Mouse (Mus musculus): ENCODE measurements around the gene Arvcf. TPM values are rescaled to one million over a fixed set of nuclear protein-coding genes. Genes with fewer than 3 reads are reported as not detected.

Arvcf gene
- total and polyA plus RNA-seq, 2 experiments from 2014 or later, result 48.9 to 168 TPM

DNA sequence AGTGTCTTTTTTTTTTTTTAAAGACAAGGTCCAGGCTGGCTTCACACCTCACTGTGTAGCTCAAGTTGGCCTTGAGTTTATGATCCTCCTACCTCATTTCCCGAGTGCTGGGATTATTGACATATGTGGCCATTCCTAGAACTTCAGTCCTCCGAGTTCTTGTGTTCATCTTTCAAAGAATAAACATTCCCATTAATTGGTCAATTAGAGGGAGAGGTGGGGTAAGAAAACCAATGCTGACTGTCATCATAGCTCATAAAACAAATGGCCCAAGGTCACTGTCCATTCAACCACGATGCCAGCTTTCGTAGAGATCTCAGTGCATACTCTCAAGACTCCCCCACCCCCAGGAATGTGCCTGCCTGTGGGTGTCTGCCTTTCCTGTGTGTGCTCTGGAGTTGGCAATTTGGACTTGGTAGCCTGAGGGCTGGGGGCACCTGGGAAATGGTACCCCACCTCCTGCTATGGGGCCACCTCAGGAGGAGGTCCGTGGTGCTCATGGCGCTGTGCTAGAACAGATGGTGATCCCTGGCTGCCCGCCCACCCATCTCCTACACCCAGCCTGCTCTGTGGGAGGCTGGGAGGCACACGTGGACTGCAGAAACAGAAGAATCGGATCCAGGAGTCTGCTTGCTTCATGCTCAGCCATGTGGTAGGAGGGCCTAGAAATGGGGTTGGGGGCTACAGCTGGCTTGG lies 103.7 kb downstream of the Arvcf start:
- no peak overlapping the region for H3K27ac ChIP-seq
- DNase-seq (ENCODE audit: low spot score) (no peak), ATAC-seq (no peak)
- no peaks in the 10 kb centered on the region; the same call in 1 of the 2 replicates for H3K36me3 ChIP-seq (ENCODE audit: insufficient read depth, low read length)
- no peaks in the 10 kb centered on the region for H3K27me3 ChIP-seq (ENCODE audit: insufficient read depth, low read length)
- no peaks in the 10 kb centered on the region for H3K9me3 ChIP-seq (ENCODE audit: low read length)
- no peak overlapping the region for H3K4me3 ChIP-seq (ENCODE audit: low read length)
- no peak for TF ChIP-seq CTCF (IDR thresholded peaks at IDR 0.05; ENCODE audit: low read depth)
- H3K4me2 ChIP-seq (ENCODE audit: low read depth, low read length), result no peak overlapping the region
- H3K4me1 ChIP-seq (ENCODE audit: insufficient read depth, low read length), result 0 out of 2 replicates have a peak, but pooled peaks cover 4% of the 10 kb centered on the region
- no peak overlapping the region for H3K9ac ChIP-seq (replicated peaks; ENCODE audit: low read length)
- 55% methylated on average over 9 of the region's 9 CpGs for WGBS

DNA sequence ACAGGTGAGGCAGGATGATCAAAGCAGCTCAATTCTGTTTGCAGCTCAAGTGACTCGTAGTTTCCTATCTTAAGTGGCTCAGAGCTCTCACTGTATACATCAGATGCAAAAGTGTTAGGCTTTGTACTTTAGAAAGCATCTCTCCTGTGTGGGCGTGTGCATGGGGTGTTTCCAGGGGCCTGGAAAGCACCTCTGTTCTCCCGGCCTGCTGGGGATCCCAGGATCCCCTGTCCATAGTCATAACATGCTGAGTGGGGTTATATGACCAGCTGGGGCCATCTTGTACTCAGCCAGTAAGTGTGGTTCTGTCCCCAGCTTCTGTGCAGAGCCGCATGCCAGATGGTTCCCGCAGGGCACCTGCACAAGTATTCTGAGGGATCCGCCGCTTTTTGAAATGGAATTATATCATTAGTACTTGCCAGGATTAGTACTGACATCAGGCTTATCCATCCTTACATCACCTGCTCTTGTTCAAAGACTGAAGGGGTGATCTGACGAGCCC lies 104.4 kb downstream of the Arvcf start:
- ATAC-seq, result 0 out of 2 replicates have a peak, but pooled peaks have one; percentile 10
- Histone ChIP-seq H3K9ac (replicated peaks; ENCODE audit: low read length) (no peak overlapping the region), H3K4me1 (ENCODE audit: insufficient read depth, low read length) (0 out of 2 replicates have a peak, but pooled peaks cover 4% of the 10 kb centered on the region), H3K27ac (no peak overlapping the region), H3K4me2 (ENCODE audit: low read depth, low read length) (no peak overlapping the region), H3K9me3 (ENCODE audit: low read length) (no peaks in the 10 kb centered on the region), H3K4me3 (ENCODE audit: low read length) (no peak overlapping the region), H3K36me3 (ENCODE audit: insufficient read depth, low read length) (no peaks in the 10 kb centered on the region; the same call in 1 of the 2 replicates), H3K27me3 (ENCODE audit: insufficient read depth, low read length) (no peaks in the 10 kb centered on the region)
- 70% methylated on average over 8 of the region's 8 CpGs for WGBS
- TF ChIP-seq CTCF (IDR thresholded peaks at IDR 0.05; ENCODE audit: low read depth), result no peak
- DNase-seq (ENCODE audit: low spot score), result no peak

DNA sequence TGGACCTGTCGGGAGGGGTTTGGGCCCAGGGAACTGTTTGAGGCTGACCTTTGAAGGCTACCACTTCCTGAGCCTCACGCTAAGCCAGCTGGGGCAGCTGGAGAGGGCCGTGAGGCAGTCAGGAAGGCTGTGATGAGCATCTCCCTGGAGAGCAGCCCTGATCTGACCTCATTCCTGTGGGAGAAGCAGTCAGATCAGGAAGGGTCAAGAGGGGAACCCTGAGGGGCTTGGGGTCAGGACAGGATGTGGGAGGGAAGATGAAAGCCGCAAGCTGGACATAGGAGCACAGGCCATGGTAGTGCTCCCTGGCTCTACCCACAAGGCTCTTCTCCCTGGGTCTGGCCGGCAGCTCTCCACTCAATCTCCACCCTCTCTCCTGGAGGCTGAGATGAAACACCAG lies 105.9 kb downstream of the Arvcf start:
- 57% methylated on average over 5 of the region's 5 CpGs for WGBS
- ATAC-seq, result no peak
- Histone ChIP-seq H3K9me3 (ENCODE audit: low read length) (no peaks in the 10 kb centered on the region), H3K27me3 (ENCODE audit: insufficient read depth, low read length) (no peaks in the 10 kb centered on the region), H3K4me2 (ENCODE audit: low read depth, low read length) (no peak overlapping the region), H3K27ac (no peak overlapping the region), H3K9ac (replicated peaks; ENCODE audit: low read length) (no peak overlapping the region), H3K36me3 (ENCODE audit: insufficient read depth, low read length) (no peaks in the 10 kb centered on the region; the same call in 1 of the 2 replicates), H3K4me1 (ENCODE audit: insufficient read depth, low read length) (0 out of 2 replicates have a peak, but pooled peaks cover 4% of the 10 kb centered on the region), H3K4me3 (ENCODE audit: low read length) (no peak overlapping the region)
- DNase-seq (ENCODE audit: low spot score), result no peak
- no peak for TF ChIP-seq CTCF (IDR thresholded peaks at IDR 0.05; ENCODE audit: low read depth)

DNA sequence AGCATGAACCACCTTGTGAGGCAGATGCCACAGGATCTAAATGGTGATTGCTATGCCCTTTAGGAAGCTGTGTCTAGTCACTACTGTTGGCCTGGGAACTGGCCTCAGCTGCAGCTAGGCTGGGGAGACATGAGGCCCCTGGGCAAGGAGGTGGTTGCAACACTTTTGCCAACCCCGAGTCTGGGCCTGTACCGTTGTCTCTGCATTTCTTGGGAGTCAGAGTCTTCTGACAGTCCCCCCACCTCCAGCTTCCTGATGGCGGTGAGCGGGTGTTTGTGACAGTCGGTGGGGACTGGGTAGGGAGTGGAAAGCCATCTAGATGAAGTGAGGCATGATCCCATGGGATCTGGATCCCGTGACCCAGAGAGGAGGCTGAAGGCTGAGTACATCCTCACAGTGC lies 107.4 kb downstream of the Arvcf start:
- ATAC-seq (no peak), DNase-seq (ENCODE audit: low spot score) (no peak)
- 88% methylated on average over 6 of the region's 6 CpGs for WGBS
- H3K9me3 ChIP-seq (ENCODE audit: low read length), result no peaks in the 10 kb centered on the region
- H3K36me3 ChIP-seq (ENCODE audit: insufficient read depth, low read length), result no peaks in the 10 kb centered on the region; the same call in 1 of the 2 replicates
- 0 out of 2 replicates have a peak, but pooled peaks cover 7% of the 10 kb centered on the region for H3K4me1 ChIP-seq (ENCODE audit: insufficient read depth, low read length)
- no peak overlapping the region for H3K9ac ChIP-seq (replicated peaks; ENCODE audit: low read length)
- no peak overlapping the region for H3K27ac ChIP-seq
- no peak overlapping the region for H3K4me2 ChIP-seq (ENCODE audit: low read depth, low read length)
- H3K27me3 ChIP-seq (ENCODE audit: insufficient read depth, low read length), result no peaks in the 10 kb centered on the region
- no peak for TF ChIP-seq CTCF (IDR thresholded peaks at IDR 0.05; ENCODE audit: low read depth)
- no peak overlapping the region for H3K4me3 ChIP-seq (ENCODE audit: low read length)

MicroRNA genes within 50 kb of the gene (microRNA counts, 519-probe panel; counts per million panel counts)
- 2,982 counts per million, percentile 47 among the panel's probes with 10 or more counts for microRNA mmu-miR-185

Small RNAs within 50 kb of the gene (microRNA-seq; reads per million reads assigned to microRNA genes)
- gene Gm26219 (0 reads per million in 2 experiments), gene Mir185 (673 to 750 reads per million in 2 experiments)

Other genes with a start within 250 kb of the Arvcf start
- 38.2 and 55.7 TPM in 2 replicates for gene Rtn4r, start 220.5 kb upstream of the Arvcf start, total RNA-seq (2014; rRNA removed)
- gene Rtn4r, start 220.5 kb upstream of the Arvcf start, polyA plus RNA-seq (2015; fragmentation: Nextera tagmentation; extraction: Ambion mirVana), result 20.4 and 23.1 TPM in 2 replicates
- not detected in 2 replicates for gene Ccdc188, start 130.3 kb upstream of the Arvcf start, total RNA-seq (2014; rRNA removed)
- not detected in 2 replicates for gene Ccdc188, start 130.3 kb upstream of the Arvcf start, polyA plus RNA-seq (2015; fragmentation: Nextera tagmentation; extraction: Ambion mirVana)
- 32.0 and 34.0 TPM in 2 replicates for gene Zdhhc8, start 113.0 kb upstream of the Arvcf start, total RNA-seq (2014; rRNA removed)
- 13.3 and 14.5 TPM in 2 replicates for gene Zdhhc8, start 113.0 kb upstream of the Arvcf start, polyA plus RNA-seq (2015; fragmentation: Nextera tagmentation; extraction: Ambion mirVana)
- gene Trmt2a, start 99.5 kb upstream of the Arvcf start, total RNA-seq (2014; rRNA removed), result 61.4 and 65.1 TPM in 2 replicates
- gene Trmt2a, start 99.5 kb upstream of the Arvcf start, polyA plus RNA-seq (2015; fragmentation: Nextera tagmentation; extraction: Ambion mirVana), result 60.9 and 67.8 TPM in 2 replicates
- 110 and 127 TPM in 2 replicates for gene Ranbp1, start 99.5 kb upstream of the Arvcf start, total RNA-seq (2014; rRNA removed)
- 426 and 453 TPM in 2 replicates for gene Ranbp1, start 99.5 kb upstream of the Arvcf start, polyA plus RNA-seq (2015; fragmentation: Nextera tagmentation; extraction: Ambion mirVana)
- not detected in 2 replicates for gene Gm49776, start 89.9 kb upstream of the Arvcf start, total RNA-seq (2014; rRNA removed)
- 1.1 and 3.1 TPM in 2 replicates for gene Gm49776, start 89.9 kb upstream of the Arvcf start, polyA plus RNA-seq (2015; fragmentation: Nextera tagmentation; extraction: Ambion mirVana)
- 39.9 and 43.4 TPM in 2 replicates for gene Dgcr8, start 58.9 kb upstream of the Arvcf start, total RNA-seq (2014; rRNA removed)
- 19.1 and 20.8 TPM in 2 replicates for gene Dgcr8, start 58.9 kb upstream of the Arvcf start, polyA plus RNA-seq (2015; fragmentation: Nextera tagmentation; extraction: Ambion mirVana)
- 43.5 and 63.3 TPM in 2 replicates for gene Tango2, start 79 bp upstream of the Arvcf start, total RNA-seq (2014; rRNA removed)
- 95.6 and 99.2 TPM in 2 replicates for gene Tango2, start 79 bp upstream of the Arvcf start, polyA plus RNA-seq (2015; fragmentation: Nextera tagmentation; extraction: Ambion mirVana)
- gene Txnrd2, start 78.2 kb downstream of the Arvcf start, total RNA-seq (2014; rRNA removed), result 17.9 and 23.1 TPM in 2 replicates
- gene Txnrd2, start 78.2 kb downstream of the Arvcf start, polyA plus RNA-seq (2015; fragmentation: Nextera tagmentation; extraction: Ambion mirVana), result 37.6 and 41.8 TPM in 2 replicates
- 82.8 and 88.9 TPM in 2 replicates for gene Comt, start 78.7 kb downstream of the Arvcf start, total RNA-seq (2014; rRNA removed)
- 94.3 and 102 TPM in 2 replicates for gene Comt, start 78.7 kb downstream of the Arvcf start, polyA plus RNA-seq (2015; fragmentation: Nextera tagmentation; extraction: Ambion mirVana)
- gene Gnb1l, start 150.5 kb downstream of the Arvcf start, total RNA-seq (2014; rRNA removed), result 9.6 and 10.5 TPM in 2 replicates
- gene Gnb1l, start 150.5 kb downstream of the Arvcf start, polyA plus RNA-seq (2015; fragmentation: Nextera tagmentation; extraction: Ambion mirVana), result 16.9 and 18.0 TPM in 2 replicates
- gene Rtl10, start 150.7 kb downstream of the Arvcf start, total RNA-seq (2014; rRNA removed), result 11.0 and 12.4 TPM in 2 replicates
- 2.5 and 2.7 TPM in 2 replicates for gene Rtl10, start 150.7 kb downstream of the Arvcf start, polyA plus RNA-seq (2015; fragmentation: Nextera tagmentation; extraction: Ambion mirVana)
- gene Tbx1, start 242.5 kb downstream of the Arvcf start, total RNA-seq (2014; rRNA removed), result 0.37 and 4.0 TPM in 2 replicates
- 0.51 and 0.92 TPM in 2 replicates for gene Tbx1, start 242.5 kb downstream of the Arvcf start, polyA plus RNA-seq (2015; fragmentation: Nextera tagmentation; extraction: Ambion mirVana)

All from hindbrain, postnatal 0 days (tissue).